Mouse (Mus musculus) cerebellum, adult 8-10 months (tissue): Measurements from ENCODE around the gene Mpz.

Experiments used
- DNase-seq: peaks from one replicate; pipeline ENCODE4 v3.0.0; 2022

Gene Mpz

GRCm38 (mm10) chr1:171149974-171150760 lies at the start of gene Mpz, which contains the start of gene Sdhc:
Gene Mpz (plus strand): TSS chr1:171150711.
Gene Sdhc (minus strand): TSS chr1:171150603.
- DNase-seq, result peak; percentile 96

DNA sequence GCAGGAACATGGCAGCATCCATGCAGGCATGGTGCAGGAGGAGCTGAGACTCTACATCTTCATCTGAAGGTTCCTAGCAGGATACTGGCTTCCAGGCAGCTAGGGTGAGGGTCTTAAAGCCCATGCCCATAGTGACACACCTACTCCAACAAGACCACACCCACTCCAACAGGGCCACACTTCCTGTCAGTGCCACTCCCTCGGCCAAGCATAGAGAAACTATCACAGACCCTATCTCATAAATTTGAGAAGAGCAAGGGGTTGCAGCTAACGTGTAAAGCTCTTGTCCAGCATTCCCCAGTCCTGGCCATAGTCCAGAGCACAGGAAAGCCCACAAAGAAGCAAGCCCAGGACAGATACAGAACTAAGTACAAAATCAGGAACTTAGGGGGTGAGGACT lies 49.5 kb upstream of the Mpz start:
- DNase-seq, result no peak

- peak; percentile 90 for DNase-seq
These were observed 48.6 kb upstream of the Mpz start for GRCm38 (mm10) chr1:171101733-171102546.

DNA sequence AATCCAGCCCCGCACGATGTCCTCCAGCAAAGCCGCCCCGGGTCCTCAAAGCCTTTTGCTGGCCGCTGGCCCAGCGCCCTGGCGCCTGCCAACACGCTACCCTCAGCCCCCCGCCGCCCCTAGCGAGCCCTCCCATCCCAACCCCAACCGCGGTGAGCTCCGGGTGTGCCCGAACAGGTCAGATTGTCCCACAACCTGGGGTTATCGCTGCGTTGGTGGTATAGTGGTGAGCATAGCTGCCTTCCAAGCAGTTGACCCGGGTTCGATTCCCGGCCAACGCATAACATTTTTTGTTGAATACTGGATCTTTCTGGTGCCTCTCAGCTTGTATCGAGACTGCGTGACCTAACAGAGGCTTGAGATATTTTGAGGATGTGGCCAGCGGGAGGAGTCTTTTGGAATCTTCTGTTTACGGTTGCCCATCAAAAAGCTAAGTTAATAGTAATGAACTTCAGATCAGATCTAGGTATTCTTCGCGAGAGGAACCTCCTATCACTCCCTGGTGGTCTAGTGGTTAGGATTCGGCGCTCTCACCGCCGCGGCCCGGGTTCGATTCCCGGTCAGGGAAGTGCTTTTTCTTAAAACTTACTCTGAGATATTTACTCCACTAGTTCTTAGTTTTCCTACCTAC lies 47.8 kb upstream of the Mpz start:
- peak; percentile 93 for DNase-seq

GRCm38 (mm10) chr1:171103179-171103840 lies 47.2 kb upstream of the Mpz start:
- no peak for DNase-seq

- no peak for DNase-seq
These were observed 45.3 kb upstream of the Mpz start for GRCm38 (mm10) chr1:171105226-171105625.

GRCm38 (mm10) chr1:171109620-171110019 lies 40.9 kb upstream of the Mpz start:
- no peak for DNase-seq

- no peak for DNase-seq
These were observed 39.9 kb upstream of the Mpz start for GRCm38 (mm10) chr1:171110659-171111019.

GRCm38 (mm10) chr1:171111020-171111780 lies 39.3 kb upstream of the Mpz start:
- DNase-seq, result peak; percentile 97

DNA sequence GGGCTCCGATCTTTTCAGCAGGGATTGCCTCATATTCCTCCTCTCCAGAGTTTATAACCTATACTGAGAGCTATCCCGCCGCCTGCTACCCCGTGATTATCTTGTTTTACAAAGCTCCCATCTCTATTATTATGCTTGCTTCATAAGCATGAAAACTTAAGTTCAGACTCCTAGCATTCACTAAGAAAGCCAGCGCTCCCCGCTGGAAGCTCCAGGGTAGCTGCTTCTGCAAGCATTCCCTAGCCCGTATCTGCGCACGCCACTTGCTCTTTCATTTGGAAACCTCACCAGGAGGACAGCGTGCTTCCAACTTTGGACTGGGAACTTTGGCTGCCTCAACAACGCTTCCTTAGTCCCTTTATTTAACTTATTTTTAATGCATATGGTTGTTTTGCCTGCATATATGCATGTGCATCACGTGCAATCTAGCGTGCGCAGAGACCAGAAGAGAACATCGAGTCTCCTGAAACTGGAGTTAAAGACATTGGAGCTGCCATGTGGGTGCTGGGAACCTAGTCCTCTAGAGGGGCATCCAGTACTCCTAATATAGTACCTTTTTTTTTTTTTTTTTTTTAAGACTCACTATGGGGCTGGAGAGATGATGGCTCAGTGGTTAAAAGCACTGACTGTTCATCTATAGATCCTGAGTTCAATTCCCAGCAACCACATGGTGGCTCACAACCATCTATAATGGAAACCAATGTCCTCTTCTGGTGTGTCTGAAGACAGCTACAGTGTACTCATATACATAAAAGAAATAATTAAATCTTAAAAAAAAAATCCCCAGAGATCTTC lies 38.5 kb upstream of the Mpz start:
- DNase-seq, result no peak

DNA sequence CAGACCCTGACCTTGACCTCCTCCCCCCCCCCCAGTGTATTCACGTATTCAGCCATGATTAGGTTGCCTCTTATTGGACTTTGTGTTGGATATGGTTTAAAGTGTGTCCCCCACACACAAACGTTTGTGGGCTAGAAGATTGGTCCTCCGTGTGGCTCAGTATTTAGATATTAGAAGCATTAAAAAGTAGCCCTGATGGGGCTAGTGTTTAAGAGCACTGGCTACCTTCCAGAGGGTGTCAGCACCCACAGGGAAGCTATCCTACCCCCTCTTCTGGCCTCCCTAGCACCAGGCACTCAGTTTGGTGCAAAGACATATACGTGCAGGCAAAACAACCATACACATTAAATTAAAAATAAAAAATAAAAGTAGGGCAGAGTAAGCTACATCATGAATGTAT lies 37.5 kb upstream of the Mpz start:
- DNase-seq, result no peak

DNA sequence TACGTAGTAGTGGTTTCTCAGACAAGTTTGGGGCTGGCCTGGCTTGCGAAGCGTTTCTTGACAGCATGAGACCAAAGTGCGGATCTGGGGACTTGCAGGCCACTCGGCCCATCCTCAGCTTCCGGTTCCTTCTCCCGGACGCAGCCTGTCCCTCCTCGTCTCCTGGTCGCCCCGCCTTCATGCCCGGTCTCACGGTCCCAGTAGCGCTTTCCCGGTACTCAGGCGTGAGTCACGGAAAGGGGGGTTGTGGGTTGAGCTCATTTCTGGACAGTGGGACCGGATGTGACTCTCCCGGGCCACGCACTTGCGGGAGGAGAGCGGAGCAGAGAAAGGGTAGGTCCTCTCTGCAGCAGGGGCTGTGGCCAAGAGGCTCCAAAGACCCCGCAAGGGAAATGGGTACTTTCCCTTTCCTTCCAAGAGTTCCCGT lies 36.6 kb upstream of the Mpz start, which contains the start of gene Cfap126:
Cfap126 (plus strand) TSS at position 46 of the 427 bp plus-strand sequence.
- peak; percentile 70 for DNase-seq

DNA sequence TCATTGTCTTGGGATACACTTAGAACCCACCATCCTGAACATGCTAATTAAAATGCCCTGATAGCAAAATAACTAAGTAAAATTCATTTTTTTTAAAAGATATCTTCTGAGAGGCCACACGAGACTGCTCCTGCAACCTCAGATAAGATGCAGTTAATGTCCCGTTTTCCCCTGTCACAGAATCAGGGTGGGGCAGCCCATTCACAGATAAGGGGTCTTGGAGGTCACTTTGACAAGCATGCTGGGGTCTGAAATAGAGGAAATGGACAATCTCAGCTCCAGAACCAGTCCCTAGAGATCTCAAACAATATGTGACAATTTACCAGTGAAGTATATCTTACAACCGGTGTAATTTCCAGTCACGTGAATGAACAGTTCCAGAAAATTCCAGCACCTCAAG lies 34.2 kb upstream of the Mpz start:
- DNase-seq, result no peak

DNA sequence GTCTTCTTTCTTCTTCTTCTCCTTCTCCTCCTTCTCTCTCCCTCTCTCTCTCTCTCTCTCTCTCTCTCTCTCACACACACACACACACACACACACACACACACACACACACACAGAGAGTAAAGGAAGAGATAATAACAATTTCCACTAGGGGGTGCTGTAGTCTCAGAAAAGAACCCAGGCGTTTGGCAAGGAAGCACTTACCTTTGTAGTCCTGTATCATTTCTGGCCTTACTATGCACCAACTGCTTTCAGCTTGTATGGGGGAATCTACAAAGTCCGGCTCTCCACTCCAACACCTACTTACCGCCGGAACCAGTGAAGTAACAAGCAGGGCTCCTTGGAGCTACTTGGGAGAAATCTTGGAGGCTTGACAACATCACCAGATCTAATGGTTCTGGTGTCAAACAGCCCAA lies 32.2 kb upstream of the Mpz start:
- peak; percentile 64 for DNase-seq

DNA sequence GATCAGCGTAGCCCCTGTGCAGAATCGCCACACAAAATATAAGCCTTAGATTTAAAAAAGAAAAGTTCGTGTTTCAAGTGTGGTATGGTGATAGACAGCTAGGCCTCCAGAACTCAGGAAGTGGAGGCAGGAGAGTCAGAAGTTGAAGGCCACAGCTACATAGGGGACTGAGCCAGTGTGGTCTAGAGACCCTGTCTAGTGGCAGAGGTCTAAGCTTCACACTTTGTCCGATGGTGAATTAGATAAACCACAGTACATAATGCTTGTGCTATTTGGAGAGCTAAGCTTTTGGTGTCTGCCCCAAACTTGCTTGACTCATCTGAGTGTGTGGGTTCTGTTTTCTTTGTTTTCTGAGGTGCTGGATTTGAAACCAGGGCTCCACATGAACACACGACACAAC lies 31.5 kb upstream of the Mpz start:
- no peak for DNase-seq

DNA sequence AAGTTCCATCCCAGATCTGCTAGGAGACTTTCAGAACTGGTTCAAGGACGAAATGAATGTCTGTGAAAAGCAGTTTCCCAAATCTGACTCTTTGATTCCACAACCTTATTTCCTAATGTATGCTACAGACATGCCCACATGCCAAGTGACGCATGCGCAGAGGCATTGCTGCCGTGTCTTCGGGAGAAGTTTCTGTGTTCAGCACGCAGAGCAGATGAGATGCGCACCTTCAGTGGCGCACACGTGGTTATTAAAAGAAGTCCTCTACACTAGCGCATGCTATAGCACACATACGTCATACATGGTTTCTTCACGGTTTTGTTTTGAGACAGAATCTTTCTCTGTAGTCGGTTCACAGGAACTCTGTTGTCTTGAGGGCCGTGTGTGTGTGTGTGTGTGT lies 31.1 kb upstream of the Mpz start:
- no peak for DNase-seq

DNA sequence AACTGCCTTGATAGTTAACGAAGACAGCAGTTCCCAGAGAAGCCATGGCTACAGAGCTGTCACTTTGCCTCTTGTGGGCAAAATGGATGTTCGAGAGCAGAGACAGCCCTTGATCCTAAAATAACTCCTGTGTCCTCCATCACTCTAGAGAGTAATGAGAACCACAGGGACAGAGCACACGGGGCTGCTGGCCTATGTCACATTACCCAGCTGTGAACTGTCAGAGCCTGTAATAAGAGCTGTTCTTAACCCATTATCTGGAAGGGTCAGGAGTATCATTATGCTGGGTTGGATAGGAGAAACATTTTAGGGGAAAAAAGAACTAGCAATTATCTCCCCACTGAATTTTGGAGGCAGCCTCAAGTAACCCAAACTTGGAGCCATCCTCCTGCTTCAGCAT lies 29.6 kb upstream of the Mpz start:
- DNase-seq, result no peak

DNA sequence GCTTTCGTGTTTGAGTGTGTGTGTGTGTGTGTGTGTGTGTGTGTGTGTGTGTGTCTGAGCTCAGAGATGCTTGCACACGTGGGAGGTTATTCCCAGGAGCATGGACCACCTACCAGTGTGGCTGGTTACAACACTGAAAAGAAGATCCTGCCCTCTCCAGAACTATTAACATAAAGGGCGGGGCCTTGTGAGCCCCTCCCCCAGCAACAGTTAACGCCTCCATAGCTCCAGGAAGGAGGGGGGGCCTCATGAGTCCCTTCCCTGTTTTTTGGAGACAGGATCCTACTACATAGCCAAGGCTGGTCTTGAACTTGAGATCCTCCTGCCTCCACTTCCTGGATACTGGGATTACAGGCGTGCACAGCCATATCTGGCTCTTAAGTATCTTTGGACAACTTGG lies 28.7 kb upstream of the Mpz start:
- no peak for DNase-seq

- no peak for DNase-seq
These were observed 27.6 kb upstream of the Mpz start for GRCm38 (mm10) chr1:171122932-171123331.

DNA sequence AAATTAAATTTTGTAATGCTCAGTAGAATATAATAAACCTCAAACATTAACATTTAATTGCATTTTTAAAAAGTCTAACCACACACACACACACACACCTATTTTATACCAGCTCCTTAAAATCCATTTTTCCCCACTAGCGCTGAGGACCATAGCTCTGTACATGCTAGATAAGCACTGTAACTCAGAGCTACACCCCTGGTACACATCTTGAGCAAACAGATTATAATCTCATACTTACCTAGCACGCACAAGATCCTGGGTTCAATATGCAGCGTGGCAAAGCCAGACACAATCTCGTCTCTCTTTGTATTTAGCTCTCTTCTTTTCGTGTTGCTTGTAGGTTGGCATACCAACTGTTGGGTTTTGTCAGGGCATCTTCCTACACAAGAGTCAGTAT lies 26.1 kb upstream of the Mpz start:
- no peak for DNase-seq

DNA sequence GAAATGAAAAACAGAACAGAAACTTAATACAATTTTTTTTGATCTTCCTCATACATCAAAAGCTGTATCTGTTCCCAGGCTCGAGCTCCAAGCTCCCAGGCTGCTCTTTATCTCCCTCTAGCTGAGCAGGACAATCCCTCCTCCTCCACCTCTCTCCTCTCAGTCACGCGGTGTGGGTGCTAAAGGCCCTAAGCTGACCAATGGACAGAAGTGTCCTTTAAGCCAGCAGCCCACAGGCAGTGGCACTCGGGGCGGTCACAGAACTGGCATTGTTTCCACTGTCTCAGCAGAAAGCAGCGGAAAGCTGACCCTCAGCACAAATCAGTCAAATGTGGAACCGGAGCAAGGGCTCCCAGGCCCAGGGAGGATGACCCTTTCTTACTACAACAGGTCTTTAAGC lies 21.3 kb upstream of the Mpz start:
- DNase-seq, result no peak
